Comparison of ENCODE assay signal across 10 mouse cellular contexts in genomic region chr2:93619208-93619849, GRCm38 (mm10). TPM values are rescaled to one million over a fixed set of nuclear protein-coding genes. Genes with fewer than 3 reads are reported as not detected.
DNase-seq lines count a peak whose midpoint lies in the region; ATAC-seq and TF ChIP-seq lines count a peak whose summit lies in the region.
"Had no signal": no experiment of that assay in that cellular context is flagged by ENCODE, and none has a peak within 500 bp of the region (broad histone marks: within the 10 kb centered on the region; RNA-seq: fewer than 3 reads in every experiment).

No protein-coding gene starts in this region.

- intact Hi-C loops in left cerebral cortex, postnatal 10 days (cut with DNase I), result no loop called here

- peaks cover 31% of the 10 kb centered on the region for H3K4me1 ChIP-seq in embryonic facial prominence, embryonic 15.5 days
- peaks cover 15% of the 10 kb centered on the region; the same call in 1 of the 2 replicates for H3K4me1 ChIP-seq in heart, embryonic 12.5 days (replicated peaks)
- no peaks in the 10 kb centered on the region for H3K4me1 ChIP-seq in midbrain, postnatal 0 days (ENCODE audit: insufficient read depth, low read length)

- H3K27me3 ChIP-seq in embryonic facial prominence, embryonic 15.5 days, result peaks cover 9% of the 10 kb centered on the region
- H3K27me3 ChIP-seq in heart, embryonic 12.5 days (replicated peaks), result peaks cover 17% of the 10 kb centered on the region; the same call in 1 of the 2 replicates
- H3K27me3 ChIP-seq in midbrain, postnatal 0 days (ENCODE audit: insufficient read depth, low read length), result peaks cover 4% of the 10 kb centered on the region; the same call in 1 of the 2 replicates

- TF ChIP-seq CTCF in midbrain, postnatal 0 days (IDR thresholded peaks at IDR 0.05), result no peak

- no peaks in the 10 kb centered on the region for H3K36me3 ChIP-seq in embryonic facial prominence, embryonic 15.5 days
- no peaks in the 10 kb centered on the region for H3K36me3 ChIP-seq in heart, embryonic 12.5 days
- no peaks in the 10 kb centered on the region for H3K36me3 ChIP-seq in midbrain, postnatal 0 days (ENCODE audit: insufficient read depth, low read length)

- no peaks in the 10 kb centered on the region for H3K9me3 ChIP-seq in embryonic facial prominence, embryonic 15.5 days (replicated peaks)
- no peaks in the 10 kb centered on the region for H3K9me3 ChIP-seq in heart, embryonic 12.5 days (replicated peaks)
- no peaks in the 10 kb centered on the region for H3K9me3 ChIP-seq in midbrain, postnatal 0 days (ENCODE audit: low read length)

- no peak overlapping the region for H3K27ac ChIP-seq in embryonic facial prominence, embryonic 15.5 days (replicated peaks)
- H3K27ac ChIP-seq in heart, embryonic 12.5 days (ENCODE audit: poor library complexity, severe bottlenecking), result no peak overlapping the region
- no peak overlapping the region for H3K27ac ChIP-seq in midbrain, postnatal 0 days (ENCODE audit: low read depth, low read length)

- WGBS in embryonic facial prominence, embryonic 15.5 days, result 61% methylated on average over 5 of the region's 5 CpGs
- WGBS in heart, embryonic 12.5 days, result 38% methylated on average over 5 of the region's 5 CpGs
- 52% methylated on average over 5 of the region's 5 CpGs for WGBS in midbrain, postnatal 0 days

- DNase-seq in kidney, postnatal 4 days, result peak; percentile 26 to 39
- no peak for DNase-seq in kidney, postnatal 36 days
- DNase-seq in midbrain, postnatal 0 days (ENCODE audit: low spot score), result peak; percentile 30
- DNase-seq in left cerebral cortex, postnatal 10 days (ENCODE audit: extremely low spot score in 1 of 2, low spot score in 2 of 2), result no peak
- DNase-seq in spleen, postnatal 4 days (ENCODE audit: low spot score in 2 of 2), result no peak

- ATAC-seq in embryonic facial prominence, embryonic 15.5 days (ENCODE audit: insufficient number of reproducible peaks, low FRiP score, low TSS enrichment, low read depth), result peak; percentile 46; the same call in 1 of the 2 replicates
- peak; percentile 39; the same call in 1 of the 2 replicates for ATAC-seq in heart, embryonic 12.5 days (ENCODE audit: insufficient number of reproducible peaks, low FRiP score)
- 0 out of 2 replicates have a peak, but pooled peaks have one; percentile 13 for ATAC-seq in midbrain, postnatal 0 days (ENCODE audit: low FRiP score)

- no peak overlapping the region for H3K4me3 ChIP-seq in embryonic facial prominence, embryonic 15.5 days (replicated peaks)
- H3K4me3 ChIP-seq in heart, embryonic 12.5 days, result no peak overlapping the region
- no peak overlapping the region for H3K4me3 ChIP-seq in midbrain, postnatal 0 days (ENCODE audit: low read depth, low read length)

- H3K9ac ChIP-seq in embryonic facial prominence, embryonic 15.5 days, result no peak overlapping the region
- no peak overlapping the region for H3K9ac ChIP-seq in heart, embryonic 12.5 days
- no peak overlapping the region for H3K9ac ChIP-seq in midbrain, postnatal 0 days (replicated peaks; ENCODE audit: low read length, poor library complexity, severe bottlenecking)

- H3K4me2 ChIP-seq in embryonic facial prominence, embryonic 15.5 days (replicated peaks), result 0 out of 2 replicates have a peak overlapping the region, but pooled peaks have one; percentile 4
- H3K4me2 ChIP-seq in heart, embryonic 12.5 days, result no peak overlapping the region
- H3K4me2 ChIP-seq in midbrain, postnatal 0 days (ENCODE audit: low read depth, low read length, poor library complexity, severe bottlenecking), result no peak overlapping the region

RNA-seq across cellular contexts. Expression of gene Alx4, which starts 22.9 kb away (rescaled TPM):
- 14.3 and 14.9 TPM in 2 replicates for polyA plus RNA-seq in embryonic facial prominence, embryonic 15.5 days (2015; fragmentation: Nextera tagmentation; extraction: Ambion mirVana)
- 0.15 and 0.17 TPM in 2 replicates for polyA plus RNA-seq in heart, embryonic 12.5 days (2016; fragmentation: Nextera tagmentation; extraction: Ambion mirVana)
- total RNA-seq in midbrain, postnatal 0 days (2014; rRNA removed), result 3.4 and 3.5 TPM in 2 replicates
- 0.48 TPM in 2 replicates for polyA plus RNA-seq in midbrain, postnatal 0 days (2015; fragmentation: Nextera tagmentation; extraction: Ambion mirVana)
- 1 to 10 TPM; 1.1 to 1.3 TPM for total RNA-seq in left cerebral cortex, postnatal 10 days (2021)
- polyA plus RNA-seq: small intestine, adult 2 months had no signal

RNA-seq across cellular contexts. Expression of gene Gm10803, which starts 59.0 kb away (rescaled TPM):
- not detected in 2 replicates for polyA plus RNA-seq in embryonic facial prominence, embryonic 15.5 days (2015; fragmentation: Nextera tagmentation; extraction: Ambion mirVana)
- polyA plus RNA-seq in heart, embryonic 12.5 days (2016; fragmentation: Nextera tagmentation; extraction: Ambion mirVana), result not detected in 2 replicates
- total RNA-seq in midbrain, postnatal 0 days (2014; rRNA removed), result not detected in 2 replicates
- polyA plus RNA-seq in midbrain, postnatal 0 days (2015; fragmentation: Nextera tagmentation; extraction: Ambion mirVana), result not detected in 2 replicates
- not detected for total RNA-seq in left cerebral cortex, postnatal 10 days (2021)
- total RNA-seq: left cerebral cortex, postnatal 36 days had no signal
- polyA plus RNA-seq: gonadal fat pad, adult 2 months; small intestine, adult 2 months had no signal

Comparison
In these comparisons a context has a peak if more than half of its experiments do, and no peak if none do; other contexts are left out.
1. DNase-seq: peak in kidney, postnatal 4 days (2 of 2) and midbrain, postnatal 0 days (single experiment); none in kidney, postnatal 36 days (0 of 2), left cerebral cortex, postnatal 10 days (0 of 2) and spleen, postnatal 4 days (0 of 2).
2. RNA of gene Alx4, which starts 22.9 kb away (polyA plus RNA-seq): 14.3 to 14.9 TPM in embryonic facial prominence, embryonic 15.5 days; 0.48 TPM in midbrain, postnatal 0 days and 0.15 to 0.17 TPM in heart, embryonic 12.5 days; every median in the first group is over 10 times any median in the second.
3. Peak in every context shown above with its lines, with median percentiles within 50 percentile points of each other: ATAC-seq.